Mouse (Mus musculus): ENCODE results near the gene Ptprq. TPM values are rescaled to one million over a fixed set of nuclear protein-coding genes. Genes with fewer than 3 reads are reported as not detected.

Ptprq gene
- not detected for total RNA-seq (2023)

DNA sequence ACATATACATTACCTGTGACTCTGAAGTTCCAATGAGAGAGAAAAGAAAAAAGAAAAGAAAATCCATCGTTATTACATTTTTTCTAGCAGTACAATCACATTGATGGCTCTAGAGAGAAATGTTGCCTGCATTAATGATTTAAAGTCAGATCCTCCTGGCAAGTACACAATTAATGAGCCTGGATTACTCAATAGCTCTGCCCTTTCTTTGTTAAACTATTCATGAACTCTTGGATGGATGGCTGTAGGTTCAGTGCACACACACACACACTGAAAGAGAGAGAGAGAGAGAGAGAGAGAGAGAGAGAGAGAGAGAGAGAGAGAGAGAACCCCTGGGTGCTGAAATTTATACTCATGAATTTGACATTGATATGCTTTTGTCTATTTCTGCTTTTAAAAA is at the start of gene Ptprq:
Gene Ptprq (minus strand): TSS at position 246 of the 400 bp plus-strand sequence.

DNA sequence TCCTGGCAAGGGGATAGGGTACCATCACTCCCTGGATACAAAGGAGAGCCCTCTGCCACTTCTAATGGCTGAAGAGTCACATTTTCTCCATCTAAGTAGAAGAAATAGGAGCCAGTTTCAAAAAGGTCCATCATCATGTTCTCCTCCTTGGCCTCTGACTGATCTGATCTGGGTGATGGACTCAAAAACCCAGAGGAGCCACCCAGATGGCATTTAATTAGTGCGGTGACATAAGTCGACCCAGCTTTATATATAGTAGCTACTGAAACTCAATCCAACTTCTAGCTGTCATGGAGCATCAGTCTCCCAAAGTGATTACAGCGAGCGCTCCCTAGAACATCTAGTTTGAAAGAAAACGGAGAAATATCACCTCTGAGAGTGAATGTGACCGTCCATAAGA is 225.3 kb downstream of the Ptprq start, which contains the start of gene Myf6:
Gene Myf6 (minus strand): TSS at position 170 of the 400 bp plus-strand sequence.

DNA sequence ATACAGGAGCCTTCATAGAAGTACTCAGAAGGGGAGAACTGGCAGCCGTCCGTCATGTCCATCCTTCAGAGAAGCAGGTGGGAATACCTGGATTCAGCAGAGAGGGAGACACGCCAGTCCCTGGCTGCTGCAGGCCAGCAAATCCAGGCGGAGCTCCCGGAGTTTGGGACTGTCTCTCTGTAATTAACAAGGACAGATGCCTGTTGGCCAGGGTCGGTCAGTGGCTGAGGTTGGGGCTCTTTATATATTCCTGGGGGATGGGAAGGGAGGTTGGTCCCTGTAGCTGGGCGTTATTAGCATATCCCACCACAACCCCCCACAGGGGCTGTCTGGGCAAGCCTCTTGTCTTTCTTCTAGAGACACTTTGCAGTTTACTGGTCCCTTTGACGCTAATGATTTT is 234.0 kb downstream of the Ptprq start, which contains the start of gene Myf5:
Gene Myf5 (minus strand): TSS at position 265 of the 400 bp plus-strand sequence.

Other genes starting within 250 kb of the Ptprq start
- gene Myf5, start 233.9 kb downstream of the Ptprq start, total RNA-seq (2023) = not detected
- gene Myf6, start 225.3 kb downstream of the Ptprq start, total RNA-seq (2023) = not detected
- not detected for gene Otogl, start 192.1 kb upstream of the Ptprq start, total RNA-seq (2023)